Mouse (Mus musculus) kidney, postnatal 0 days (tissue): ENCODE measurements around the gene AC134908.4. TPM values are rescaled to one million over a fixed set of nuclear protein-coding genes. Genes with fewer than 3 reads are reported as not detected.

Experiments
- microRNA-seq: library from miRNA; unstranded; fragments of <30 nt; microRNA quantifications from one replicate; pipeline ENCODE4, GENCODE M21; 2016
- polyA plus RNA-seq: library from polyadenylated mRNA; unstranded; fragments of >200 nt; fragmentation: Nextera tagmentation; extraction: Ambion mirVana; gene quantifications from 2 replicates; pipeline ENCODE4 v1.2.1, GENCODE M21; 2015

Gene AC134908.4
- polyA plus RNA-seq, 1 experiment from 2014 or later, result 0.82 TPM

Small RNAs within 50 kb of the gene (microRNA-seq; reads per million reads assigned to microRNA genes)
- gene Gm25083 (not detected), gene Mir3082 (0.60 reads per million), gene Mir6966 (1.0 reads per million)

Other genes starting within 250 kb of the AC134908.4 start
- 1.8 and 2.2 TPM in 2 replicates for gene Sox8, start 225.0 kb downstream of the AC134908.4 start, polyA plus RNA-seq
- 22.0 and 25.5 TPM in 2 replicates for gene Lmf1, start 216.6 kb downstream of the AC134908.4 start, polyA plus RNA-seq
- gene Gng13, start 78.5 kb downstream of the AC134908.4 start, polyA plus RNA-seq, result 0.70 TPM in 2 replicates
- gene Chtf18, start 68.2 kb downstream of the AC134908.4 start, polyA plus RNA-seq, result 10.3 and 13.8 TPM in 2 replicates
- gene Rpusd1, start 68.0 kb downstream of the AC134908.4 start, polyA plus RNA-seq, result 14.9 and 16.5 TPM in 2 replicates
- not detected in 2 replicates for gene Mslnl, start 59.6 kb downstream of the AC134908.4 start, polyA plus RNA-seq
- gene Msln, start 41.3 kb downstream of the AC134908.4 start, polyA plus RNA-seq, result 6.6 and 9.6 TPM in 2 replicates
- 34.5 and 35.3 TPM in 2 replicates for gene Narfl, start 21.9 kb downstream of the AC134908.4 start, polyA plus RNA-seq
- gene Haghl, start 10.0 kb downstream of the AC134908.4 start, polyA plus RNA-seq, result 79.9 and 80.0 TPM in 2 replicates
- 0.13 and 0.17 TPM in 2 replicates for gene Ccdc78, start 9.1 kb downstream of the AC134908.4 start, polyA plus RNA-seq
- 112 and 117 TPM in 2 replicates for gene Fam173a, start 2.8 kb downstream of the AC134908.4 start, polyA plus RNA-seq
- 45.4 and 50.9 TPM in 2 replicates for gene Metrn, start 1.5 kb upstream of the AC134908.4 start, polyA plus RNA-seq
- gene Fbxl16, start 13.4 kb upstream of the AC134908.4 start, polyA plus RNA-seq, result 0.34 and 0.56 TPM in 2 replicates
- gene Wdr24, start 28.0 kb upstream of the AC134908.4 start, polyA plus RNA-seq, result 21.0 and 22.1 TPM in 2 replicates
- gene Jmjd8, start 33.2 kb upstream of the AC134908.4 start, polyA plus RNA-seq, result 53.1 and 54.5 TPM in 2 replicates
- gene Stub1, start 37.7 kb upstream of the AC134908.4 start, polyA plus RNA-seq, result 267 and 287 TPM in 2 replicates
- gene Rhbdl1, start 41.6 kb upstream of the AC134908.4 start, polyA plus RNA-seq, result 3.7 and 3.9 TPM in 2 replicates
- gene Gm20683, start 46.1 kb upstream of the AC134908.4 start, polyA plus RNA-seq, result 2.7 and 2.8 TPM in 2 replicates
- 21.1 and 22.4 TPM in 2 replicates for gene Rhot2, start 49.2 kb upstream of the AC134908.4 start, polyA plus RNA-seq
- 10.6 and 10.7 TPM in 2 replicates for gene Wdr90, start 65.8 kb upstream of the AC134908.4 start, polyA plus RNA-seq
- 128 and 138 TPM in 2 replicates for gene Mcrip2, start 73.1 kb upstream of the AC134908.4 start, polyA plus RNA-seq
- 106 and 119 TPM in 2 replicates for gene Mettl26, start 79.4 kb upstream of the AC134908.4 start, polyA plus RNA-seq
- 0.38 and 0.51 TPM in 2 replicates for gene Wfikkn1, start 85.2 kb upstream of the AC134908.4 start, polyA plus RNA-seq
- gene Rab40c, start 124.1 kb upstream of the AC134908.4 start, polyA plus RNA-seq, result 20.4 and 22.1 TPM in 2 replicates
- gene Pigq, start 149.3 kb upstream of the AC134908.4 start, polyA plus RNA-seq, result 69.5 and 70.2 TPM in 2 replicates
- gene Nhlrc4, start 149.3 kb upstream of the AC134908.4 start, polyA plus RNA-seq, result 1.1 and 2.5 TPM in 2 replicates
- 6.8 and 7.2 TPM in 2 replicates for gene A930017K11Rik, start 156.9 kb upstream of the AC134908.4 start, polyA plus RNA-seq
- 17.0 and 19.8 TPM in 2 replicates for gene Capn15, start 190.1 kb upstream of the AC134908.4 start, polyA plus RNA-seq